In the genomic region with DNA sequence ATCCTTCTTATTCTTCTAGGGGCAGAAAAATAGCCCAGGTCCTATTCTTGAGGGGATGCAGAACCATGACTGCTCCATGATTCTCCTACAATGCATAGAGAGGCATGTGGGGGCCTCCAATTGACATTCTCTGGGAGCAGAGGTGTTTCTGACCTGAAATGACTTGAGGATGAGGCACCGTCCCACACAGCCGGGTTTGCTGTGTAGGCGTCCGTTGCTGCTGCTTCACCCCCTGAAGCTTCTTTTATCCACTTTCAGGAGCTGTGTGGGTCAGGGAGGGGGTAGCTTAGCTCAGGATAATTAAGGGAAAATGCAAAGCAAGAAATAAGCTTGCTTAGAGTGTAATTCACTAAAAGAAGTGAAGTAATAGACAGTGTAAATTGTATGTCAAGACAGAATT, we compare ENCODE assay signal across 18 mouse cellular contexts.
"Had no signal": no experiment of that assay in that cellular context is flagged by ENCODE, and none has a peak within 500 bp of the region (broad histone marks: within the 10 kb centered on the region; RNA-seq: fewer than 3 reads in every experiment).

No protein-coding gene starts in this region.

- DNase-seq: gastrocnemius, adult 2 months; gastrocnemius, postnatal 10 days; gastrocnemius, postnatal 25 days; heart, adult 2 months; heart, postnatal 10 days; heart, postnatal 4 days; kidney, adult 18-20 months; kidney, adult 8-10 months; kidney, postnatal 10 days; kidney, postnatal 25 days; kidney, postnatal 4 days; layer of hippocampus, postnatal 36 days had no signal

- ATAC-seq: forebrain, embryonic 16.5 days; hindbrain, embryonic 16.5 days; inflammation-experienced regulatory T-cells, adult 6 months; intestine, embryonic 15.5 days; intestine, postnatal 0 days; liver, embryonic 12.5 days had no signal
